Mouse (Mus musculus): ENCODE measurements around the gene Csrnp3.

DNA sequence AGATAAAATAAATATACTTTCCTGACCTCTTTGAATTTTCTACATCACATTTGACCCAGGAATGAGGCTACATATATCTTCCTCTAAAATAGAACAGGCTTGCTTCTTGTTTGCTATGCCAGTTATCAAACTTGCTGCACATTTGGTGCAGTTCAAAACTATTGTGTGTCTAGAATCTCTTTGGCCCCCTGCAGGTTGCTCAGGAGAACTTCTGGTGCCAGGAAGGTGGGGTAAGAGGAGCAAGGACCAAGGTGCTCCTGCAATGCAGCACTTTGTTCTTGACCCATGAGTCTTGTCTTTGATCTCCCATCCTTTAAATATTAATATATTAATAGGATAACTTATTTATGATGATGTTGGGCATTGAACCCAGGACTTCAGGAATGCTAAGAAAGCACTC lies 144.5 kb downstream of the Csrnp3 start:
- TF ChIP-seq EP300 (IDR thresholded peaks at IDR 0.05; ENCODE audit: low read depth), result no peak
- no peak for TF ChIP-seq CTCF (IDR thresholded peaks at IDR 0.05; ENCODE audit: low read depth)

Measured in liver, postnatal 0 days (tissue).